Mouse (Mus musculus) cerebellum, adult (tissue): ENCODE results near the gene Atp2b2.

ENCODE experiments used
- ATAC-seq: cut with Nextera tagmentation; 2 replicates; pipeline ENCODE4 v1.9.2; 2017; ENCODE audit warnings: mild to moderate bottlenecking, moderate library complexity, mixed read lengths; ENCODE audit not compliant: insufficient number of reproducible peaks, low FRiP score, low TSS enrichment

Atp2b2 gene

GRCm38 (mm10) chr6:114013801-114014200 is 28.6 kb downstream of the Atp2b2 start:
- ATAC-seq, result 0 out of 2 replicates have a peak, but pooled peaks have one; percentile 46

DNA sequence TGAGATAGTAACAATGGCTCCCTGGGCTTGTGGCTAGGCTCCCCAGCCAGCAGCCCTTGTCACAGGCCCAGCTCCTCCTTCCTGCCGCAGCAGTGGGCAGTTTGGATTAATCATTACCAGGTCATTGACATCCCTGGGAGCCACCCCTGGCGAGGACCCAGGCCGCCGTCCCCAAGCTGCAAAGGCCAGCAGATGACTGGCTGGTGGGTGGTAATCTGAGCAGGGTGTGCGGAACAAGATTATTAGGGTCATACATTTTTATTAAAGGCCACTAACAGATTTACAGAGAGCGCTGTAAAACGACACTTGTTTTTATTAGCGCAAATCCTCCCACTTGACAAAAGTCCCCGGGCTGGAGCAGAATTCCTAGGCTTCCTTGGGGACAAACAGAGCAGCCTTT is 29.6 kb downstream of the Atp2b2 start:
- no peak for ATAC-seq

GRCm38 (mm10) chr6:114011976-114012375 is 30.4 kb downstream of the Atp2b2 start:
- no peak for ATAC-seq

DNA sequence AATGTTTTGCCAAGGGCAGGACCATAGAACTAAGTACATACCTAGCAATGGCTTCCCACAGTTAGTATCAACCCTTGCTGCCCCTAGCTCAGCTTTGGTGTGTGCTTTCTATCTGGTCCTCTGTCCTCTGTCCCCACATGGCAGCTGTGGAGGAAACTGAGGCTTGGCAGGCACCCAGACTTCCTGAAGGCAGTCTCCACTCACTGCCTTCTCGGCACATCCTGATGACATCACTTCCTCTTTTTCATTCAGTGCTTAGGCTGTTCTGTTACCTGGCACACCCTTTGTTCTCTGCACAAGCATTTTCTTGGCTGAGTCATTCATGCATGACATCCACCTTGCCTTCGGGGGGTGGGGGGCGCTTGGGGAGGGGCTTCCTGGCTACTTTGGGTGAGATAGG is 38.6 kb downstream of the Atp2b2 start:
- no peak for ATAC-seq

GRCm38 (mm10) chr6:114000928-114001327 is 41.5 kb downstream of the Atp2b2 start:
- 0 out of 2 replicates have a peak, but pooled peaks have one; percentile 45 for ATAC-seq

DNA sequence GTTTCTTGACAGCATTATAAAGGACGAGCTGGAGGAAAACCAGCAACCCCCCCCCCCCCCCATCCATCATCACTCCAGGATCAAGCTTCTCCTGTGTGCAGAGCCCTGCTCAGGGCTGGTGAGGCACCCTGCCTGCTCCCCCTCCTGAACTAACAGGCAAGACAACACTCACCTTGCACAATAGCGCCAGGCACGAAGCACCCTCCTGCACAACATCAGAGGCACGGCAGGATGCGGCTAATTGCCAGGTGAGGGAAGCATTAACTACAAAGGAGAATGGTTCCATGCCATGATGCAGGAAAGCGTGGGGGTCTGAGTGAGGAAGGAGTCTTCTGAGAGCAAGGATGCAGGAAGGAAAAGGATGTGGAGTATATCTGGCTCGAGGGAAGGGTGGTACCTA is 42.1 kb downstream of the Atp2b2 start:
- no peak for ATAC-seq

- peak; percentile 60; the same call in 1 of the 2 replicates for ATAC-seq
Measured at GRCm38 (mm10) chr6:113998413-113998812, 44.0 kb downstream of the Atp2b2 start.

DNA sequence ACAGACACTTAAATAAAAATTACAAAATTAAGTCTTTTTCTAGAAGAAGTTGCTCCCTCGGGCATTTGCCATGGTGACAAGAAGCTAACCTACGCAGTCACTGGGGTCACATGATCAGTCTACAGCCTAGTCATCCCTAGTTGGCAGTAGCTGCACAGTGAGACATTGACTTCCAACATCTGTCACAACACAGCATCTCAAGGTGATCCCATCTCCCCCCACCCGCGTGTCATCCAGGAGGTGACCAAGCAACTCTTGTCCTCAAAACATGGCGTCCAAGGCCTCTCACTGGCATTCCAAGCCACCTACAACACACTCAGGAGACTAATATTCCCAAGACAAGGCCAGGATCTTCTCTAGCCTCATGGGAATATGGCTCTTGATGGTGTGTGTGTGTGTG is 48.2 kb downstream of the Atp2b2 start:
- no peak for ATAC-seq

DNA sequence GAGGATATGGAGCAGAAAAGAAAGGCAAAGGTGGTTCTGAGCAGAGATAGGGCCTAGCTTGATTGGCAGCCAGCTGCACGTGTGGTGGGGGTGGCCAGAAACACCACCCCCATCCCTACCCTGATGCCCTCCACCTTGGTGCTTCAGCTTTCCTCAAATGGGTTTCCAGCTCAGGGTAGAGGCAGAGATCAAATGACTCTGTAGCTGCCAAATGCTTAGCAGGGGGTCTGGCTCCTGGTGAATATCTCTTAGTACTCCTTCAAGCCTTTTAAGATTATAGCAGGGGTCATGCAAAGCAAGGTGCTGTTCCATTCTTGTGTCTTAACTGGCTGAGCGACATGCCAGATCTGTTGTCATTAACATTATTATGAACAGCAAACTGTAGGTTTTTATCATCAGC is 50.3 kb downstream of the Atp2b2 start:
- no peak for ATAC-seq

GRCm38 (mm10) chr6:113991482-113991881 is 50.9 kb downstream of the Atp2b2 start:
- peak; percentile 57; the same call in 1 of the 2 replicates for ATAC-seq

DNA sequence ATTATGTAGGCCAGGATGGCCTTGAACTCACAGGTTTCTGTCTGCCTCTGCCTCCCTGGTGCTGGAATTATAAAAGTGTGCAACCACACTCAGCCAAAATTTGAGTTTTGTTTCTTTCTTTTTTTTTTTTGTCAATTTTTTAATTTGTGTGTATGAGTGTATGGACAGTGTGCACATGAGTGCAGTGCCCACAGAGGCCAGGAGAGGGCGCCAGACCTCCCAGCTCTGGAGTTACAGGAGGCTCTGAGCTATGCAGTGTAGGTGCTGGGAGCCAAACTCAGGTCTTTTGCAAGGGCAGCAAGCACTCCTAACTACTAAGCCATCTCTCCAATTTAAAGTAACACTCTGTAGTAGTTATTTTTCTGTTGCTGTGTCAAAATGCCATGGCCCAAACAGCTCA is 52.4 kb downstream of the Atp2b2 start:
- ATAC-seq, result no peak

DNA sequence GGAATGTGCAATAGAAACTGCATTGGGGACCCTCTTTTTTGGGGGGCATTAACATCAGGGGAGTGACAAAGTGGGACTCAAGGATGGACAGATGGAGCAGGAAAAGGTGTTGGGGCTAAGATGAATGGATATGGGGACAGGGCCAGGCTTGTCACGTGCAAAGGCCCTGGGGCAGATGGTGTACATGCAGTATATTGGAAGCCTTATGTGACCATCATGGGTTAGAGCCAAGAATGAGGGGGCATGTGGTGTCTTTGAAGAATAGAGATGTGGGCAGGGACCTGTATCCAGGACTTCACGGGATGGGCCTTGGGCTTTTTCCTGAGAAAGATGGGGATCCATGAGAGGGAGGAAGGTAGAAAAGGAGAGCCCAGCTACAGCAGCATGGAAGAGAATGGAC is 53.9 kb downstream of the Atp2b2 start:
- ATAC-seq, result no peak

DNA sequence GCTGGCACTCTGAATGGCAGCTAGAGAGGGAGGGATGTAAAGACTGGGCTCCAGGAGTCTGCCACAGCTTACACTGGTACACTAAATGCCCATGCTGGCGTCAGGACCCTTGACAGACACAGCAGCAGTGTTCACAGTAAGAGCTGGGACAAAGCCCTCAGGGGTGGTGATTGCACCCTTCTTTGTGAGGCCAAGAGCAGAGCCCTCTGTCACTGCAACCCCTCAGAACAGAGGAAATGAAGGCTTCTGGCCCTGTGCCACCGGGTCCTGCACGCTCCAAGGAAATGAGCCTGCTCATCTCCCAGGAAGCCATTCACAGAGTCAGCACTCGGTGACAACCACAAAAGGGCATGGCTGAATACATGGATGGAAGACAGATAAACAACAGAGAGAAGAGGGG is 55.7 kb downstream of the Atp2b2 start:
- ATAC-seq, result no peak

DNA sequence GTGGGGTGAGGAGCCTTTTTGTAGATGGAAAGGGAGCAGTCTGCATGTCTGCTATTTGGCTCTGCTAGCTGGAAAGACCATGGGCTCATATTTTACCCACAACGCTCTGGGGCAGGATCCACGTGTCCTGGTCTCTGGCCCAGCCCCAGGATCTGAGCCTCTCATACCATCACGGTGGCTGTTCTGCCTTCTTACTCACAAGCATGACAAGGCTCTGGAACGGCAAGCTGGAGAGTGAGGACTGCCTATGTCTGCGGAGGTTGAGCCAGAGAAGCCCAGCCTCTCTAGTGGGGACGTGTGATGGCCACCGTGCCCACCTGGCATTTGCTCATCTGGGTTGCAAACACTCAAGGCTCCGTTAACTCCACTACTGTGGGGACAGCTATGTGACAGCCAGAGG is 63.7 kb downstream of the Atp2b2 start:
- no peak for ATAC-seq

GRCm38 (mm10) chr6:113978091-113978650 is 64.2 kb downstream of the Atp2b2 start:
- peak; percentile 54 for ATAC-seq

- ATAC-seq, result no peak
Measured at GRCm38 (mm10) chr6:113970900-113971299, 71.5 kb downstream of the Atp2b2 start.

GRCm38 (mm10) chr6:113970464-113970863 is 71.9 kb downstream of the Atp2b2 start:
- ATAC-seq, result no peak

DNA sequence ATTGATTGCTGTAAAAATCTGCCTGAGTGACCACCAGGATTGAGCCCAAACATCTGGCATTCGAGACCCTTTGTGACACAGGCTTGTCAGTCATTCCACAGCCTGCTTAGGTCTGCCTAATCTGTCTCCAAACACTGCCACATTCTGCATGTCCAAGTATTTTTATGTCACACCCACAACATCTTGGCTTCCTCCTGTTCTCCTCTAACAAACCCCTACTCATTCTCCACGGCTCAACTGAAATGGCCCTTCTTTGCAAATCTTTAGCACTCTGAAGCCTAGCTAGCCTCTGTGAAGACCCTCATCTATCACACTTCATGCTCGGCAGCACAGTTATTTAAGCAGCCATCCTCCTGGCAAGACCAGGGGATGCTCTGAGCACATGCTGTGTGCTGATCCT is 72.7 kb downstream of the Atp2b2 start:
- no peak for ATAC-seq

- ATAC-seq, result no peak
Measured at GRCm38 (mm10) chr6:113962811-113963210, 79.6 kb downstream of the Atp2b2 start.

GRCm38 (mm10) chr6:113961658-113962057 is 80.8 kb downstream of the Atp2b2 start:
- ATAC-seq, result no peak

- peak; percentile 87 for ATAC-seq
Measured at GRCm38 (mm10) chr6:113959336-113959735, 83.1 kb downstream of the Atp2b2 start.

DNA sequence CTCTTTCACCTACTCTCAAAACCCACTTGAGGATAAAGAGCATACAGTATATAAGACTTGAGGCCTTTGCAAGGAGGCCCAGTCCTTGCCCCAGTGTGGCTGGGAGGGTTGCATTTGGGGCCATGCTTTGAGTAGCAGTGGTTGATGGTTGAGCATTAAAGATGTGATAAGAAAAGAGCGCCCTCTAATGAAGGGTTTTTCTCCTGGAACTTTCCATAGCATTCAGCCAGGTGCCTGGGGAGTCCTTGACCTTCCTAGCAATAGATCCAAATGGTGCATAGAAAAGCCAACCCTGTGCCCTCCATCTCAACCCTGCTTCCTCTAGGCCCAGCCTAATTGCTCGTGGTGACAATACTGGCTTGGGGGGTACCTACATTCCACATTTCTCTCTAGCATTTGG is 83.7 kb downstream of the Atp2b2 start:
- ATAC-seq, result no peak

DNA sequence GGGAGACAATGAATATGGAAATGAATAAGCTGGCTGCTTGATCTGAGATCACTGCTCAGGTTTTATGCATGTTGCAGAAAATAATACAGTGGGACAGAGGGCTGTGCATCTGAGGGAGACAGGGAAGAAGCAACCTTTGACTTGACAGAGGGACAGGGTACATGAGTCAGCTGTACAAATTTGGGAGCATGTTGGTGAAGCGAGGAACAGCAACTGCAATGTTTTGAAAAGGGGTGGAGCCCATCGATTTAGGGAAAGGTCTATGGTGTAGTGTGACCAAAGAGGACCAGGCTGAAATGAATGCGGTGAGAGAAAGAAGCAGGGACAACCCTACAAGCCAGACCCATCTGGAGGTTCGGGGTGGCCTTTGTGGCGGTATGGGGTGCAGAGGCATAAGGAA is 84.4 kb downstream of the Atp2b2 start:
- no peak for ATAC-seq
